Mouse (Mus musculus) heart, embryonic 10.5 days (tissue): Measurements from ENCODE around the gene Sec31b. TPM values are rescaled to one million over a fixed set of nuclear protein-coding genes. Genes with fewer than 3 reads are reported as not detected.

Experiments
- DNase-seq: peaks from one replicate; pipeline ENCODE4 v3.0.0-alpha.2; 2017; ENCODE audit warnings: low spot score
- H3K27ac ChIP-seq: fragments of 300-500 bp; sonication (generic); 2 replicates; pipeline ENCODE4 v1.5.1; 2016; ENCODE audit warnings: mild to moderate bottlenecking
- H3K27me3 ChIP-seq: fragments of 300-500 bp; sonication (generic); 2 replicates; pipeline ENCODE4 v1.6.1; 2016; ENCODE audit warnings: mild to moderate bottlenecking; ENCODE audit not compliant: poor library complexity, insufficient read depth, severe bottlenecking
- H3K36me3 ChIP-seq: fragments of 300-500 bp; sonication (generic); 2 replicates; pipeline ENCODE4 v1.6.1; 2016; ENCODE audit warnings: mild to moderate bottlenecking, moderate library complexity
- H3K4me1 ChIP-seq: fragments of 300-500 bp; sonication (generic); 2 replicates; pipeline ENCODE4 v1.6.1; 2016; ENCODE audit warnings: mild to moderate bottlenecking
- H3K4me3 ChIP-seq: fragments of 300-500 bp; sonication (generic); 2 replicates; pipeline ENCODE4 v1.5.1; 2016; ENCODE audit warnings: mild to moderate bottlenecking, moderate library complexity
- H3K9me3 ChIP-seq: fragments of 300-500 bp; sonication (generic); 2 replicates; pipeline ENCODE4 v1.6.1; 2016; ENCODE audit warnings: mild to moderate bottlenecking, moderate library complexity
- WGBS: fragments of 180-500 bp; shearing (Covaris S2); methylation state at CpG from one replicate; pipeline ENCODE4 v1.1.7; 2016; 5-methylcytosine and 5-hydroxymethylcytosine counted together
- polyA plus RNA-seq: library from polyadenylated mRNA; unstranded; fragments of >200 nt; fragmentation: Nextera tagmentation; extraction: Ambion mirVana; gene quantifications from 2 replicates; pipeline ENCODE4 v1.2.1, GENCODE M21; 2016

Gene Sec31b
- polyA plus RNA-seq, 1 experiment from 2014 or later, result 1.0 TPM

GRCm38 (mm10) chr19:44500240-44500639 lies 45.4 kb downstream of the Sec31b start:
- Histone ChIP-seq H3K4me3 (no peak overlapping the region), H3K9me3 (no peaks in the 10 kb centered on the region), H3K27me3 (peaks cover 59% of the 10 kb centered on the region), H3K4me1 (peaks cover 18% of the 10 kb centered on the region), H3K36me3 (no peaks in the 10 kb centered on the region), H3K27ac (no peak overlapping the region)
- 65% methylated on average over 5 of the region's 5 CpGs for WGBS
- DNase-seq, result no peak

- Histone ChIP-seq H3K27ac (no peak overlapping the region), H3K4me3 (no peak overlapping the region), H3K27me3 (peaks cover 49% of the 10 kb centered on the region), H3K9me3 (no peaks in the 10 kb centered on the region), H3K36me3 (no peaks in the 10 kb centered on the region), H3K4me1 (peaks cover 26% of the 10 kb centered on the region)
- WGBS, result 57% methylated on average over 6 of the region's 6 CpGs
- DNase-seq, result no peak
Observed at GRCm38 (mm10) chr19:44498936-44499335, 46.7 kb downstream of the Sec31b start.

- DNase-seq, result no peak
- no peak overlapping the region for H3K27ac ChIP-seq
- no peaks in the 10 kb centered on the region for H3K36me3 ChIP-seq
- no peak overlapping the region for H3K4me3 ChIP-seq
- no peaks in the 10 kb centered on the region for H3K9me3 ChIP-seq
- H3K4me1 ChIP-seq, result peaks cover 26% of the 10 kb centered on the region
- peaks cover 54% of the 10 kb centered on the region for H3K27me3 ChIP-seq
- 75% methylated on average over 10 of the region's 10 CpGs for WGBS
Observed at GRCm38 (mm10) chr19:44496941-44497340, 48.7 kb downstream of the Sec31b start.

- H3K27me3 ChIP-seq, result peaks cover 54% of the 10 kb centered on the region
- 46% methylated on average over 8 of the region's 8 CpGs for WGBS
- DNase-seq, result no peak
Observed at GRCm38 (mm10) chr19:44496511-44496910, 49.2 kb downstream of the Sec31b start.

GRCm38 (mm10) chr19:44493128-44493527 lies 52.5 kb downstream of the Sec31b start, which contains the start of gene Wnt8b:
Gene Wnt8b, plus strand, starts transcription at chr19:44493472.
- Histone ChIP-seq H3K4me3 (no peak within 1 kb of the TSS), H3K27ac (no peak within 1 kb of the TSS), H3K36me3 (no peaks in the 10 kb centered on the region), H3K27me3 (peaks cover 42% of the 10 kb centered on the region), H3K9me3 (no peaks in the 10 kb centered on the region), H3K4me1 (peaks cover 16% of the 10 kb centered on the region)
- WGBS, result 31% methylated on average over 8 of the region's 8 CpGs
- DNase-seq, result no peak

More at GRCm38 (mm10) chr19:44496511-44496910, 49.2 kb downstream of the Sec31b start:
- Histone ChIP-seq H3K27ac (no peak overlapping the region), H3K4me3 (no peak overlapping the region), H3K9me3 (no peaks in the 10 kb centered on the region), H3K36me3 (no peaks in the 10 kb centered on the region), H3K4me1 (peaks cover 26% of the 10 kb centered on the region)

- DNase-seq, result peak; percentile 85
- Histone ChIP-seq H3K4me1 (no peaks in the 10 kb centered on the region), H3K4me3 (no peak overlapping the region), H3K36me3 (no peaks in the 10 kb centered on the region), H3K27ac (no peak overlapping the region), H3K9me3 (no peaks in the 10 kb centered on the region), H3K27me3 (peaks cover 22% of the 10 kb centered on the region)
- 12% methylated on average over 8 of the region's 8 CpGs for whole genome bisulfite sequencing
Observed at GRCm38 (mm10) chr19:44487266-44487665, 58.4 kb downstream of the Sec31b start.

GRCm38 (mm10) chr19:44476541-44476940 lies 69.1 kb downstream of the Sec31b start:
- Histone ChIP-seq H3K27me3 (peaks cover 3% of the 10 kb centered on the region; the same call in 1 of the 2 replicates), H3K36me3 (no peaks in the 10 kb centered on the region), H3K9me3 (no peaks in the 10 kb centered on the region), H3K4me3 (no peak overlapping the region), H3K4me1 (no peaks in the 10 kb centered on the region), H3K27ac (no peak overlapping the region)
- 49% methylated on average over 3 of the region's 3 CpGs for WGBS
- DNase-seq, result no peak

- H3K36me3 ChIP-seq, result no peaks in the 10 kb centered on the region
- 77% methylated on average over 6 of the region's 6 CpGs for WGBS
- no peaks in the 10 kb centered on the region for H3K9me3 ChIP-seq
- no peaks in the 10 kb centered on the region for H3K4me1 ChIP-seq
- no peak overlapping the region for H3K4me3 ChIP-seq
- no peak for DNase-seq
- H3K27ac ChIP-seq, result no peak overlapping the region
- peaks cover 3% of the 10 kb centered on the region; the same call in 1 of the 2 replicates for H3K27me3 ChIP-seq
Observed at GRCm38 (mm10) chr19:44475268-44475667, 70.4 kb downstream of the Sec31b start.

- WGBS, result 4% methylated on average over 10 of the region's 10 CpGs
- Histone ChIP-seq H3K4me1 (no peaks in the 10 kb centered on the region), H3K4me3 (no peak overlapping the region), H3K9me3 (no peaks in the 10 kb centered on the region), H3K36me3 (no peaks in the 10 kb centered on the region), H3K27me3 (peaks cover 3% of the 10 kb centered on the region; the same call in 1 of the 2 replicates), H3K27ac (no peak overlapping the region)
- peak; percentile 82 for DNase-seq
Observed at GRCm38 (mm10) chr19:44474158-44474557, 71.5 kb downstream of the Sec31b start.

Other genes with a start within 250 kb of the Sec31b start
- gene Scd4, start 212.8 kb downstream of the Sec31b start, polyA plus RNA-seq, result 0.06 and 0.16 TPM in 2 replicates
- 2.5 and 5.5 TPM in 2 replicates for gene Scd1, start 138.0 kb downstream of the Sec31b start, polyA plus RNA-seq
- gene Wnt8b, start 52.4 kb downstream of the Sec31b start, polyA plus RNA-seq, result not detected in 2 replicates
- not detected in 2 replicates for gene Gm20538, start 7.0 kb upstream of the Sec31b start, polyA plus RNA-seq
- 861 and 988 TPM in 2 replicates for gene Ndufb8, start 9.6 kb upstream of the Sec31b start, polyA plus RNA-seq
- 35.4 and 43.6 TPM in 2 replicates for gene Hif1an, start 17.0 kb upstream of the Sec31b start, polyA plus RNA-seq
- gene Pax2, start 210.2 kb upstream of the Sec31b start, polyA plus RNA-seq, result 0.20 TPM in 1 of 2 replicates, not detected in the other